Mouse (Mus musculus) limb, embryonic 14.5 days (tissue): ENCODE measurements around the gene Tapt1. TPM values are rescaled to one million over a fixed set of nuclear protein-coding genes. Genes with fewer than 3 reads are reported as not detected.

Experiments used
- ATAC-seq: fragments of 200-750 bp; cut with Nextera tagmentation; 2 replicates; pipeline ENCODE4 v1.8.0; 2017; ENCODE audit warnings: low read depth, moderate number of reproducible peaks, moderate TSS enrichment; ENCODE audit not compliant: low FRiP score
- DNase-seq: peaks from one replicate; pipeline ENCODE4 v3.0.0-alpha.2; 2015; ENCODE audit warnings: low spot score
- H3K27ac ChIP-seq: fragments of 300-500 bp; sonication (generic); replicated peaks from 2 replicates; pipeline ENCODE4 v1.5.1; 2014; ENCODE audit warnings: low read depth, mild to moderate bottlenecking, low read length, moderate library complexity, mixed read lengths
- H3K27me3 ChIP-seq: fragments of 300-500 bp; sonication (generic); 2 replicates; pipeline ENCODE4 v1.6.1; 2014; ENCODE audit warnings: low read length, mixed read lengths; ENCODE audit not compliant: control insufficient read depth, insufficient read depth
- H3K36me3 ChIP-seq: fragments of 300-500 bp; sonication (generic); 2 replicates; pipeline ENCODE4 v1.6.1; 2014; ENCODE audit warnings: mild to moderate bottlenecking, low read length, moderate library complexity, mixed read lengths; ENCODE audit not compliant: control insufficient read depth, insufficient read depth
- H3K4me1 ChIP-seq: fragments of 300-500 bp; sonication (generic); 2 replicates; pipeline ENCODE4 v1.6.1; 2014; ENCODE audit warnings: antibody characterized with exemption, low read length, mixed read lengths; ENCODE audit not compliant: control insufficient read depth, insufficient read depth
- H3K4me2 ChIP-seq: fragments of 300-500 bp; sonication (generic); replicated peaks from 2 replicates; pipeline ENCODE4 v1.6.1; 2014; ENCODE audit warnings: low read depth, mild to moderate bottlenecking, low read length, moderate library complexity; ENCODE audit not compliant: severe bottlenecking
- H3K4me3 ChIP-seq: fragments of 300-500 bp; sonication (generic); replicated peaks from 2 replicates; pipeline ENCODE4 v1.5.1; 2014; ENCODE audit warnings: low read length
- H3K9ac ChIP-seq: fragments of 300-500 bp; sonication (generic); 2 replicates; pipeline ENCODE4 v1.6.1; 2014; ENCODE audit warnings: mild to moderate bottlenecking, low read depth, low read length, moderate library complexity; ENCODE audit not compliant: severe bottlenecking
- H3K9me3 ChIP-seq: fragments of 300-500 bp; sonication (generic); 2 replicates; pipeline ENCODE4 v1.6.1; 2016; ENCODE audit warnings: low read length; ENCODE audit not compliant: control insufficient read depth
- POLR2A ChIP-seq: fragments of 200-500 bp; IDR thresholded peaks from 2 replicates; pipeline ENCODE4 v1.8.0; 2012; ENCODE audit warnings: inconsistent platforms, mild to moderate bottlenecking, moderate library complexity, borderline replicate concordance; ENCODE audit not compliant: insufficient read depth, insufficient read length; ENCODE audit errors: extremely low read depth
- WGBS: fragments of 180-500 bp; shearing (Covaris S2); extraction: QIAGEN DNeasy Blood & Tissue Kit; methylation state at CpG from one replicate; pipeline ENCODE4 v1.1.7; 2014; 5-methylcytosine and 5-hydroxymethylcytosine counted together
- polyA plus RNA-seq, 2 experiments: library from polyadenylated mRNA; depleted of rRNA in 1 of 2; stranded (reverse) in 1 of 2; unstranded in 1 of 2; fragments of >200 nt; fragmentation: Nextera tagmentation in 1 of 2; extraction: Ambion mirVana in 1 of 2; gene quantifications; 2 replicates each; pipeline versions ENCODE4 v1.2.1 to v1.2.3; 2012 to 2014

Gene Tapt1
- polyA plus RNA-seq, 2 experiments, result 36.0 to 47.9 TPM

DNA sequence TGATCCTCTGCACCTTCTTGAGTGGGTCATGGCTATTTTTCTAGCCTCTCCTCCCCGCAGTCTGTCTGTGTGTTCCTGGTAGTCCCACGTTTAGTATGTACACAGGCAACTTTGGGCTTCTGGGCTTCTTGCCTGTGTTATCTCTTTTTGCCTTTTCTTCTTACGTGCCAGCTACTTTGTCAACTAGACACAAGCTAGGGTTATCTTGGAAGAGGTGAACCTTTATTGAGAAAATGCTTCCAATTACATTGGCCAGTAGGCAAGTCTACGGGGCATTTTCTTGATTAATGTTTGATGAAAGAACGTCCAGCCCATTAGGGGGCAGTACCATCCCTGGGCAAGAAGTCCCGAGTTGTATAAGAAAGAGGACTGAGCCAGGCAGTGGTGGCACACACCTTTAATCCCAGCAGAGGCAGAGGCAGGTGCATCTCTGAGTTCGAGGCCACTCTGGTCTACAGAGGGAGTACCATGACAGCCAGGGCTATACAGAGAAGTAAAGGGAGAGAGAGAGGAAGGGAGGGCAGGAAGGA lies 18.5 kb upstream of the Tapt1 start:
- Histone ChIP-seq H3K36me3 (no peaks in the 10 kb centered on the region; the same call in 1 of the 2 replicates), H3K4me3 (no peak overlapping the region), H3K9ac (no peak overlapping the region), H3K27ac (no peak overlapping the region), H3K4me2 (no peak overlapping the region), H3K27me3 (no peaks in the 10 kb centered on the region), H3K9me3 (no peaks in the 10 kb centered on the region), H3K4me1 (0 out of 2 replicates have a peak, but pooled peaks cover 2% of the 10 kb centered on the region)
- WGBS, result 74% methylated on average over 7 of the region's 7 CpGs
- TF ChIP-seq POLR2A, result no peak
- DNase-seq, result no peak
- ATAC-seq, result no peak

DNA sequence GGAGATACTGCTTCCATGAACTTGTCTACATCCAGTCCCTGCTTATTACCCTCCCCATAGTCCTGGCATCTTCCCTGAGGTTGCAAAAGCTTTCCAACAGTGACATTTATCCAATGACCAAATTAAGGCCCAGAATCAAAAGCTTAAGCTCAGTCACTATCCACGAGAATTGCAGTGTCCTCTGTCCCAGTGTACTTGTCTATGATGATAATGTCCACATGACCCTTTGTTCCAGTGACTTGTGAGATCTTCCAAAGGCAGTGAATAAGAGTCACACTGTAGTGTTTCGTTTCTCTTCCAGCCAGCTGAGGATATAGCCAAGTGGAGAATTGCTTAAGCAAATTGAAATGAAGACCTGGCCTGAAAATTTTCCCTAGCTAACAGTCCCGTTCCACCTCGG lies 16.4 kb upstream of the Tapt1 start:
- ATAC-seq (no peak), DNase-seq (no peak)
- H3K4me1 ChIP-seq, result 0 out of 2 replicates have a peak, but pooled peaks cover 2% of the 10 kb centered on the region
- no peak overlapping the region for H3K4me2 ChIP-seq
- TF ChIP-seq POLR2A, result no peak
- no peak overlapping the region for H3K9ac ChIP-seq
- H3K27ac ChIP-seq, result no peak overlapping the region
- no peaks in the 10 kb centered on the region for H3K9me3 ChIP-seq
- WGBS, result 73% methylated on average over 4 of the region's 4 CpGs
- no peaks in the 10 kb centered on the region; the same call in 1 of the 2 replicates for H3K36me3 ChIP-seq
- H3K4me3 ChIP-seq, result no peak overlapping the region
- no peaks in the 10 kb centered on the region for H3K27me3 ChIP-seq

DNA sequence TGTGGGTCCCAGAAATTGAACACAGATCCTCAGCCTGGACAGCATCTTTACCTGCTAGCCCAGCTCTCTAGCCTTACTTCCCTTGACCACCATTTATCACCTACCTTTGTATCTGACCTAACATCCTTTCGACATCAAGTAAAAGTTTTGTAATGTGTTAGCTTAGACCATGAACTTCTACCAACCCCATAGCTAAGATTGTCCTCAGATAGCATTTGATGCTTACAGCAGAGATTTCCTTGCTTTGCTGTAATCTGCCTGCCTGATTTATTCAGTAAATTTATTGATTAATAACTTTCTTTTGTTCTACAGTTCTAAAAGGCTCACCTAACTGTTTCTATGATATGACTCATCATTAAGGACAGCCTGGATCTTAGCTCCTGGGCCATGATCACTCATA lies 15.3 kb upstream of the Tapt1 start:
- Histone ChIP-seq H3K36me3 (no peaks in the 10 kb centered on the region; the same call in 1 of the 2 replicates), H3K4me2 (no peak overlapping the region), H3K4me3 (no peak overlapping the region), H3K4me1 (0 out of 2 replicates have a peak, but pooled peaks cover 2% of the 10 kb centered on the region), H3K9me3 (no peaks in the 10 kb centered on the region), H3K9ac (no peak overlapping the region), H3K27me3 (no peaks in the 10 kb centered on the region), H3K27ac (no peak overlapping the region)
- 95% methylated on average over 1 of the region's 1 CpGs for WGBS
- no peak for TF ChIP-seq POLR2A
- DNase-seq, result no peak
- no peak for ATAC-seq

DNA sequence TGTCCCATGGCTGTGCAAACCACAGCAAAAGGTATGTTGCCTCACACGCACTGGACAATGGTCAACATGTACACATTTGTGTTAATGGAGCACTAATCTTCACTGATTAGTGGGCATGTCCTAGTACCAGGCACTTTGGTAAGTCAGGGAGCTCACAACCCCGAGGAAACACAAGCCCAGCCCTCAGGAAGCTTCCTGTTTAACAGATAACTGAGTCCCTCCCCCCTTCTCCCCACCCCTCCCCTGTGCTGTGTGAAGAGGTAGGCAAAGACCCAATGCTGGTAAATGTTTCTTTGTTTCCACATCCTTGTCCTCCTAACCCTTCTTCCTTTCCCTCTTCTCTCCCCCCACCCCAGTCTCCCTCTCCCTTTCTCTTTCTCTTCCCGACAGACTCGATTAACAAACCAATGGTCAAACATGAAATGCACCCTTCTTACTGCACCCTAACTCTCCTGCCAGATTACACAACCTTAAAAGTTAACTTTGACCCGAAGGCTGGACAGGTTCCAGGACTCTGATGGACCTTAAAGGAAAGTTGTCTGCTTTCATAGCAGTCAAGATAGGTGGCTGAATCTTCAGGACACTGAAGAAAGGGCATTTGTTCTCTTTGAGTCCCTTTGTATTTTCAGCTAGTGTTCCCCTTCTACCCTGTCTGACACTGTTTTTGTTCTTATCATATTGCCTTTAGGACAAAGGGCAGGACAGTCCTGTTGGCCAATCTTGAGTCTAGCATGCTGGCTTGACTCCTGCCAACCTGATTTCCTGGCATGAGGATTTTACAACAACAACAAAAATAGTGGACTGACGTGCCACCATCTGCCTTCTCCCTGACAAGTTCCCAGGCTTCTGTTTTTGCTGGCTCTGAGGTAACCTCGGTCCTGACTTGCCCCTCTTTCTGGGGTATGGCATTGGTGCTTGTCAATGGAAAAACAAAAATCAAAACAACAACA lies 13.0 kb upstream of the Tapt1 start:
- WGBS, result 69% methylated on average over 7 of the region's 7 CpGs
- no peak for TF ChIP-seq POLR2A

DNA sequence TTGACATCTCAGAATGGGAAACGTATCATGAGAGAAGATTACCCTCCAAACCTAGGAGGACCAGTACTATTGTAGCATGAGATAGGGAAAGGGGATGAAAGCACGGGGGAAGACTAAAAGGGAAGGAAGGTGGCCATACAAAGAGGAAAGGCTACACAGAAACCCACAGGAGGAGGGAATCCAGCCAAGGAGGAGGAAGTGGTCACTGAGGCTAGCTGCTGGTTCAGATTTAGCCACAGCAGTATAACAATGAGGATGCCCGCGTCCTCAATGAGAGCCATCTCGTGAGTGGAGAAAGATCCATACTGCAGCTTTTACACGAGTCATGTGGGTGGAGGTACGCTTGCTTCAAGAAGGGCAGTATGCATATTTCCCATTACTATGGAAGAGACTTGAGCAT lies 11.8 kb upstream of the Tapt1 start:
- no peak overlapping the region for H3K9ac ChIP-seq
- DNase-seq (no peak), ATAC-seq (no peak)
- no peak overlapping the region for H3K4me3 ChIP-seq
- 88% methylated on average over 7 of the region's 7 CpGs for WGBS
- H3K4me2 ChIP-seq, result no peak overlapping the region
- no peaks in the 10 kb centered on the region for H3K9me3 ChIP-seq
- no peaks in the 10 kb centered on the region; the same call in 1 of the 2 replicates for H3K36me3 ChIP-seq
- no peaks in the 10 kb centered on the region for H3K27me3 ChIP-seq
- no peak for TF ChIP-seq POLR2A
- no peaks in the 10 kb centered on the region for H3K4me1 ChIP-seq
- H3K27ac ChIP-seq, result no peak overlapping the region

More for the DNA sequence above, 13.0 kb upstream of the Tapt1 start:
- Histone ChIP-seq H3K4me3 (no peak overlapping the region), H3K36me3 (no peaks in the 10 kb centered on the region; the same call in 1 of the 2 replicates), H3K9me3 (no peaks in the 10 kb centered on the region), H3K27ac (no peak overlapping the region), H3K4me2 (no peak overlapping the region), H3K4me1 (no peaks in the 10 kb centered on the region), H3K27me3 (no peaks in the 10 kb centered on the region), H3K9ac (no peak overlapping the region)
- DNase-seq, result no peak
- no peak for ATAC-seq
